Mouse (Mus musculus): Measurements from ENCODE around the gene Fcho1.
A peak's percentile ranks its signal among the peaks of the same experiment; 100 is the strongest.

Gene Fcho1

DNA sequence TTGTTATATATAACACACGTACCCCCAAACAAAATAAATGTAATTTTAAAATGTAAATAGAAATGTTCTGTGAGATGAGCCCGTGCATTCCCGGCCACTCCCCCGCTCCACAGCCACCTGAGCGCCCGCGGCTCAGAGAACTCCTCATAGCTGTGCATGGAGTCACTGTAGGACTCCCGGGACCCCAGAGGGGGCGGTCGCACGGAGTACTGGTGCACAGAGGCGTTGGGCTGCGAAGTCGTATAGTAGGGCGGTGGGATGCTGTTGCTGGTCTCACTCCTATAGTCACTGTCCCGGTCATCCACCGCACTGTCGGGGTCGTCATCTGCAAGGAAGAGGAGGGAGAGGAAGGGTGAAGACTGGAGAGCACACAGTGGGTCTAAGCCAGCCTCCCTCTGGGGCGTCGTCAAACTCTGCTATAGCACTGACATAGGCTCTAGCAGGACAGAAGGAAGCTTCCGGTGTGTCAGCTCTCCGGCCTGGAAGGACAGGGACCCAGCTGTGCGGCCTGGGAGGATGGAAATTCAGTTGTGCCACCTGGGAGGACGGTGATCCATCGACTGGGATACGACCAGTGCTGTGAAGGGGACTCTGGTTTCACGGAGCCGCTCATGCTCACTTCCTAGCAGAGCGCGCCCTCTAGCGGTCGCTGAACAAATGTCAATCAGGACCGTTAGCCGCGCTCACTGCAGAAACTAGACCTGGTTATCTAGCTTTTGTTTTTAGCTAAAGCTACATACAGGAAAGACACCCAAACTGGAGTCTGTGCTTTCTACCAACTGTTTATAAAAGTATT lies 65.0 kb downstream of the Fcho1 start:
- peak; percentile 95 for DNase-seq (ENCODE audit: low spot score)

- no peak for DNase-seq (ENCODE audit: low spot score)
Measured at GRCm38 (mm10) chr8:71659751-71660150, 65.8 kb downstream of the Fcho1 start.

- no peak for DNase-seq (ENCODE audit: low spot score)
Measured at GRCm38 (mm10) chr8:71658515-71659049, 66.9 kb downstream of the Fcho1 start.

Measured in retina, embryonic 14.5 days (tissue).